Mouse (Mus musculus): ENCODE data around the gene Olfr518.

The Olfr518 gene

DNA sequence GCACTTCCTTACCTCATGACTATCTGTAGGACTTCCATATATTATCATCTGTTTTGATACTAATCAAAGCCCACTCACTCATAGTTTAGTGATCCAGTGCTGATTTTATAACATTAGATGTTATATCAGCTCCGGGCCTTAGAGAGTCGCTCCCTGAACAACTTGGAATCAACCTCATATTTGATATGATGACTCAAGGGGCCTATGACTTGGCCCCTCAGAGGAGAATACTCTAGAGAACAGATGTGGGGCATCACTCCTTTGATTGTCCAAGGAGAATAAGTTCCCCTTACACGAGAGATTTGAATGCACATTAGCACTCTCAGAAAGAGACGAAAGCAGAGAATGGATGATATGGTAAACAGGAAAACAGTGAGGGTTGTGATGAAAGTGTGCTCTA, at the start of gene Olfr518:
Olfr518 (minus strand) TSS at position 101 of the 400 bp plus-strand sequence.
- in situ Hi-C loops (cut with MboI, MseI): no loop called here

DNA sequence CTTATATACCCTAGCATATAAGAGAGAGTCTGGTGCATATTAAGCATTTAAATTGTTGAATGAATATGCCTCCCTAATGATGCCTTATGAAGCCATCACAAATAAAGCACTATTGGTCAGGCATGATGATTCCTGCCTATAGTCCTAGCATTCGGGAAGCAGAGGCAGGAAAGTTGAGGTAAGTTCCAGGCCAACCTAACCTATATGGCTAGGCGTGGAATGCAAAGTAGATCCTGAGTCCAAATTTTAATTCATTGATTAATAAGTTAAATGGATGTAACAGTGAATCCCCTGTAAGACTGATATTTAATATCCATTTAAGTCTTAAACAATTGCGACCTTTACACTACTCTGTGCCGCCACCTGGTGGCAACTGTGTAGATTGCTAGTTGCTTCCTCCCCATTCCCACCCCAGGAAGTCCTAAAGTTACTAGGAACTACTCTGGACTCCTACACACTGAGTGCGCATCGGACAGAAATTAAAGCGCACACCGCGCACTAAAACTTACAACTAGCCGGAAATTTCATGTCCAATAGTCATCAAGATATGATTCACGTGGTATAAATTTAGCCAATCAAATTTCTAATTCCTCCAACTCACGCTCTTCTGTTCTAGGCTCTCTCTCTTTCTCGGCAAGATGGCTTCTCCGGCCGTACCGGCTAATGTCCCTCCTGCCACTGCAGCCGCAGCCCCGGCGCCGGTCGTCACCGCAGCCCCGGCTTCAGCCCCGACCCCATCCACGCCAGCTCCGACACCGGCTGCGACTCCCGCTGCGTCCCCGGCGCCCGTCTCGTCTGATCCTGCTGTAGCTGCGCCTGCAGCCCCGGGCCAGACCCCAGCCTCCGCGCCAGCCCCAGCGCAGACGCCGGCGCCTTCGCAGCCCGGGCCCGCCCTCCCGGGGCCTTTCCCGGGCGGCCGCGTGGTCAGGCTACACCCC, 49.3 kb upstream of the Olfr518 start, which contains the start of gene Eif3f:
Eif3f (plus strand) TSS at position 624 of the 938 bp plus-strand sequence.
- in situ Hi-C loops (cut with MboI, MseI): no loop called here

DNA sequence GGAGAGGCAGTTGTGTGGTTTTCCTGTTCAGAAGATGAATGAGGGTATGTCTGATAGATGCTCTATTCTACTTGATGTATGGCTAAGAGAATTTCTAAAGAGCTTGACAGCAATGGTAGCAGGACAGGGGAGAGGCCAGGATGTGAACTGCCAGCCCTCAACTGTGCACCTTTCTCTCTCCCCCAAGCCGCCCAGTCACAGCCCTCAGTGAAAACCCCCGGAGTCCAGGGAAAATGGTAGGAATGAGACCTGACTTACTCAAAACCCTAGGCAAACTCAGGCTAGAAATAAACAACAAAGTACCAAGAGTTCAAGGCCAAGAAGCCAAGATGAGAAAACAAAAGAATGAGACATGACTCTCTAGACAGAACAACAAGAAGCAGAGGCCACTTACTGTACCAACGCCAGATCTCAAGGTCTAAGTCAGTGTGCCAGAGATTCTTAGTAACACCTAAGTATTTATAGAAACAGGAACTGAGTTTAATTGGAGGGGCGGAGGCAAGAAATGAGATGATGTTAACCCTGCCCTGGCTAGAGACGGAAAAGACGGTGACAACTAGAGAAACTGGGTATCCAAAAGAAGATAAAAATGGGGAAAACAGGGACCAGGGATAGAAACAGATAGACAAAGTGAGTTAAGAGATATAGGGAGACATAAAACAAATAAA, 45.1 kb upstream of the Olfr518 start, which contains the start of gene Nlrp10:
Nlrp10 (minus strand) TSS at position 453 of the 668 bp plus-strand sequence.
- in situ Hi-C loops (cut with MboI, MseI): no loop called here

DNA sequence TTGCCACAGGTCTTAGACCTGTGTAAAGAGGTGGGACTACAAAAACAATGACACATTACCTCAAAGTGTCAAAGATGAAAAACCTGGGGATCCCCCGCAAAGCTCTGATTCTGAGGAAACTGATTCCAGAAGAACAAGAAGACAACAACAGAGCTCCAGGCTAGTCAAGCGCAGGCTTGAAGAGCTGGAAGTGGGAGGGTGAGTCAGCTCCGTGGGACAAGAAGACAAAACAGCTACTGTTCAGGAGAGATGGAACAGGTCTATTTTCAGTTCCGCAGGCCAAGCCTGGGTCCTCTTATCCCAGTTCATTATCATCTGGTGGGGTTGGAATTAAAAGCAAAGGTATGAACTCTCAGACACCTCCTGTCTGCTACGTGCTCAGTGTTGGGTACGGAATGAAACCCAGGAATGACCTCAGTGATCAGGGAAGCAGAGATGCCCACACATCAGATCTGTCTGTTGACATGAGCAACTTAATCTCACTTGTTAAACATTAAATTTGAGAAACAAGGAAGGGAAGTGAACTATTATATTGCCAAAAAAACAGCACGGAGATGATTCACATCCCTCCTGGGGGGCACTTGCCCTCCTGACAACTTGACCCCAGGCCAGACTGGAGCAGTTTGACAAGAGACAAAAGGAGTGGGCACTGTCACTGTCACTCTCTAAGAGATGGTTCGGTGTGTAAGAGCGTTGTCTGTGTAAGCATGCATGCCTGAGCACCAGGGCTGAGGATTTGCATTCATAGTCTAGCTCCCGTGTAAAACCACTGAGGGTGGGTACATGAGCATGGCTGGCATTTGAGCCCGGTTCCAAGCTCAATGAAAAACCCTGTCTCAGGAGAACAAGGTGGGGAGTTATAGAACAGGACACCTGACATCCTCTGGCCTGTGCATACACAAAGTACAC, 43.7 kb upstream of the Olfr518 start:
- in situ Hi-C loops (cut with MboI, MseI): no loop called here

DNA sequence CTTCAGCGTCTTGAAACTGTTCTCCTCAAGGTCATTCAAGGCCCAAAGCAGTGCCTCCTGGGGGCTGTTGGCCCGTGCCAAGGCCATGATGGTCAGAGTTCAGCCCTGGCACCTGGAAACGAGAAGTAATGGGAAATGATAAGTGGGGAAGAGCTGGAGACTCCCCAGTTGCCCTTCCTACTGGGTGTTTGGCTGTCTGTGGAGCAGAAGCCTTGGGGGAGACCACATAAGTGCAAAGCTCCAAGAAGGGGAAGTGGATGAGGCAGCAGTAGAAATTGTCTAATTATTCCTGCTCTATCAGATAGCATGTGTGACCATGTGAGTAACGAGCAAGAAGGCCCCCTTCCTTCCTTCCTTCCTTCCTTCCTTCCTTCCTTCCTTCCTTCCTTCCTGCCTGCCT, 42.2 kb upstream of the Olfr518 start:
- in situ Hi-C loops (cut with MboI, MseI): no loop called here

DNA sequence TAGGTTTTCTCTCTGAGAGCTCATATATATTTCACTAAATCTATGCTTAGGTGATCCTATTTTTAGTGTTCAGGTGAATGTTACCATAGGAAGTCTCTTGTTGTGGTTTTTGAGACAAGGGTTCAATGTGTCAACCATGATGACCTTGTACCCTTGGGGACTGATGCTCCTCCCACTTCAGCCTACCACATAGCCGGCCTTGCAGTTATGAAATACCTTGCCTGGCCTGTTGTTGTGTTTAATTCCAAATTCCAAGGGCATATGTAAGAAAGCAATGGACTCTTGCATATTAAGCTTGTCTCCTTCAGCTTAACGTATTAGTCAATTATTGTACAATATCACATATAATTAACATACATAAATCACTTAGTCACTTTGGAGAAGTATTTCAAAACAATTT, 19.2 kb upstream of the Olfr518 start:
- in situ Hi-C loops (cut with MboI, MseI): no loop called here

DNA sequence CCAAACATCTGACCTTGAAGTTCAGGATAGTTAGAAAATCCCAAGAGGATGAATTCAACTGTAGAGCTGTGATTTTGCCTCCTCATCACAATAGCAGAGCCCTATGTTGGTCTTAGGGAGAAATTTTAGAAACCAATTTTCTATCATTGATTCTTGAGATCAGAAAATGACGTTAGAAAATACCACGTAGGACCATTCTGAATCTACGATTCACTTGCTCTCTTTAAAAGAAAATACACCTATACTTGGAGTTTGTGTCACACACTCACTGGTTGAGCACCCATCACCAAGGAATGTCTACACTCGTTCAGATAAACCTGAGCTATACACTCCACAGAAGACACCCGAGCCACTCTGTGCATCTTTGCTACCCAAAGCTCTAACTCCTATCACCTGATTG, 9.5 kb upstream of the Olfr518 start, which contains the start of gene Olfr519:
Olfr519 (minus strand) TSS at position 101 of the 400 bp plus-strand sequence.
- in situ Hi-C loops (cut with MboI, MseI): no loop called here

DNA sequence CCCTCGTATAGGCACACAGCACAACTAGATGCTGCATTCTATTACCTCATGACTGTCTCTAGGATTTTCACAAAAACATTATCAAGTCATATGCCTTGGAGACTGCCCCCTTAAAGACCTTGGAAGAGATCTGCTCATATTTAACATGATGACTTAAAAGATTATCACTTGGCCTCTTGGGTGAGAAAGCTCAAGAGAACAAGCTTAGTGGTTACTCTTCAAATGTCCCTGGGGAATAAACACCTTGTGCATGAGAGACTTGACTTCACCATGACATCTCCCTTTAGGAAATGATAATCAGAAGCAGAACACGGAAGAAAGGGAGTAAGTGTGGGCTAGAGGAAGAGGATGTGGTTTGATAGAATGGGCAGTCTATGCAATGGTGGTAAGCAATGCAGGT, 12.5 kb downstream of the Olfr518 start, which contains the start of gene Olfr517:
Olfr517 (minus strand) TSS at position 101 of the 400 bp plus-strand sequence.
- in situ Hi-C loops (cut with MboI, MseI): no loop called here

DNA sequence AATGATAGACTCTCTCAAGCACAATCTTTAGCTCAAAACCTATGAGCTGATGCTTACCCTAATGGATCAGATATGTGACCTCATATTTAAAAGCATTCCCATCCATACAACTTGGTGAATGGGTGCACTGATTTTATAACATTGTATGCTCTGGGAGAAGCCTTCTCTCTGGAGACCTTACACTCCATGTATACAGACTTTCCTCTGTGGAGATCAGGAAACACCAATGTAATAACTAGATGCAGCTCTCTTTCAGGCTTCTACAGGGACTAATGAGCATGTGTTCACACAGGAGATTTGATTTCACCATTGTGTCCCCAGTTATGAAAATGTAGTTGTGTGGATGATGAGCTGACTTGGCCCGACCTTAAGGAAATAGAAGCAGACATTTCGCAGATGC, 34.4 kb downstream of the Olfr518 start, which contains the start of gene Olfr516:
Olfr516 (minus strand) TSS at position 101 of the 400 bp plus-strand sequence.
- in situ Hi-C loops (cut with MboI, MseI): no loop called here

Measured in T-helper 2 cell (primary cell).